Mouse (Mus musculus) olfactory bulb, adult 2 months (tissue): ENCODE measurements around the gene Hrh3.

Experiments used
- CTCF ChIP-seq: fragments of 200-500 bp; IDR thresholded peaks from 2 replicates; pipeline ENCODE4 v1.5.1; 2012; ENCODE audit warnings: low read depth, mild to moderate bottlenecking, low read length, moderate library complexity; ENCODE audit not compliant: insufficient read depth
- POLR2A ChIP-seq: fragments of 200-500 bp; IDR thresholded peaks from 2 replicates; pipeline ENCODE4 v1.6.1; 2012; ENCODE audit warnings: mild to moderate bottlenecking, low read depth, low read length, moderate library complexity; ENCODE audit not compliant: insufficient read depth

GRCm38 (mm10) chr2:180133231-180133630, 28.9 kb upstream of the Hrh3 start:
- TF ChIP-seq CTCF (no peak), POLR2A (no peak)
